Mouse (Mus musculus): Measurements from ENCODE around the gene Tex19.1. TPM values are rescaled to one million over a fixed set of nuclear protein-coding genes. Genes with fewer than 3 reads are reported as not detected.

Gene Tex19.1
- total RNA-seq, 2 experiments from 2014 or later = not detected

DNA sequence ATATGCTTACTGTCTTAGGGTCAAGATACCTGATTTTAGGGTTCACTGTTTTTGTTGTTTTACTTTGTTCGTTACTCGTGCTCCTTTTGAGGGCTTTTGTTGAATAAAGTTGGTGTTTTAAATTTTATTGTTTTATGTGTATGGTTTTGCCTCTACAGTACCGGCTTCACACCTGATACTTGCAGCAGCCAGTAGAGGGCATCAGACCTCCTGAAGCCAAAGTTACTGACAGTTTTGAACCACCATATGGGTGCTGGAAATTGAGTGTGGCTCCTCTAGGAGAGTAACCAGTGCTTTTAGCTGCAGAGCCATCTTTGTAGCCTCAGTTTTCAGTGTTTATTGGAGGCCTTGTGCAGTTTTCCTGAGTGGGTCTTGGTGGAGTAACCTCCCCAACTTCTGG, 2.2 kb downstream of the Tex19.1 start:
- DNase-seq = no peak

DNA sequence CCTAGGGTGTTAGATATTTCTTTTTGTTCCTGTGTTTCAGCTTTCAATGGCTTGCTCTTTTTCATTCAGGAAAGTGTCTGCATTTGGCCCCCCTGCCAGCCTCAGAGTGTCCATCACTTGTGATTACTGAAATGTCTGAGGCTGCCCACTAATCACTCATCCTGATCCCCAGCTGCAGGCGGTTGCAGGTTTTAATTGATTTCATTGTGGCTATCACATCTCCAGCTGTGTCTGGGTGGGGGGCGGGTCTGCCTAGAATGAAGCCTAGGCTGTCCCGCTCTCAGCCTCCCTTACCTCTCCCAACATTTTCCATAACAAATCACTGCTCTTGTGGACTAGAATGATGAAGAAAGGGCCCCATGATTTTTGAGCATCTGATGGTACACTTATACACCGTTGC, 8.3 kb downstream of the Tex19.1 start:
- no peak for DNase-seq

DNA sequence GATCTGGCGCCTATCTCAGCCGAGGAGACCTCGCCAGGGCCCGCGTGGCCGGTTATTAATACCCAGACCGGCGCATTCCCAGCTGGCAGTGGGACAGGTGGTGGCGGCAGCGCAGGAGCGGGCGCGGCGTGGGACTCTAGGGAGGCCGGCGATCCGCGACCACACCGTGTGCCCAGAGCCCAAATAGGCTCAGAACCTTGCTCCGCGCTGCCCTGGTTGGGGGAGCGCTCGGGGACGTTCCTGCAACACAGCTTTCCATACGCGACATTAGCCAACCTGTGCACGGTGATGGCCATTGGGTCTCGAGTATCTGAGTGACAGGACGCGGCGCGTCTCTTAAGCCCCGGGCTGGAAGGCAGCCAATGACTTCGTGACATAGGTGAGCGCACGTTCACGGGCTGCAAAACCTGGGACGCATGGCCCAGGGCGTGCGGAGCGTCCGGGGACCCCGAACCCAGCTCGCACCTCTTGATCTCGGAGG, 10.5 kb downstream of the Tex19.1 start:
- DNase-seq = peak; percentile 71

DNA sequence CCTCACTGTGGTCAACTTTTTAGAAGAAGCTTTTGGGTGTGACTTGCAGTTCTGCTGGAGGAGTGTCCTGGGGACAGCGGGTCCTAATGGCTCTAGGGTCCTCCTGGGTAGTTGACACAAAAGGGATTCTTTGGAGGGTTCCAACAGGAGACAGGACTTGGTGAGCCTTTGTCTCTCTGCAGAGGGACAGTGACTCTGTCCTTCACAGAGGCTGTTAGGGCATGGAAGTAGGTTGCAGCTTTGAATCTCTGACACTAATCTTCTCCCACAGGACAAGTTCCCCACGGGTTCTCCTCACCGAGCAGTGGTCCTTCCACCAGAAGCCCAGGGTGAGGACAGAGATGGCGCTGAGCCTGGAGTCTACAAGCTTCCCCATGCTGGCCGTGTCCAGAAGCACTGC, 14.0 kb downstream of the Tex19.1 start, which contains the start of gene Uts2r:
Uts2r (plus strand) TSS at position 301 of the 400 bp plus-strand sequence.
- DNase-seq = no peak

DNA sequence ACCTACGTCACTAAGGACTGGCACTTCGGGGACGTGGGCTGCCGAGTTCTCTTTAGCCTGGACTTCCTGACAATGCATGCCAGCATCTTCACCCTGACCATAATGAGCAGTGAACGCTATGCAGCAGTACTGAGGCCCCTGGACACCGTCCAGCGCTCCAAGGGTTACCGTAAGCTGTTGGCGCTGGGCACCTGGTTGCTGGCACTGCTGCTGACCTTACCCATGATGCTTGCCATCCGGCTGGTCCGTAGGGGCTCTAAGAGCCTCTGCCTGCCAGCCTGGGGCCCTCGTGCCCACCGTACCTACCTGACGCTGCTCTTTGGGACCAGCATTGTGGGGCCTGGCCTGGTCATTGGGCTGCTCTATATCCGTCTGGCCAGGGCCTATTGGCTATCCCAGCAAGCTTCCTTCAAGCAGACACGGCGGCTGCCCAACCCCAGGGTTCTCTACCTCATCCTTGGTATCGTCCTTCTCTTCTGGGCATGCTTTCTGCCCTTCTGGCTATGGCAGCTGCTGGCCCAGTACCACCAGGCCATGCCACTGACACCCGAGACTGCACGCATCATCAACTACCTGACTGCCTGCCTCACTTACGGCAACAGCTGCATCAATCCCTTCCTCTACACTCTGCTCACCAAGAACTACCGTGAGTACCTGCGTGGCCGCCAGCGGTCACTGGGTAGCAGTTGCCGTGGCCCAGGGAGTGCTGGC, 14.8 kb downstream of the Tex19.1 start:
- no peak for DNase-seq

DNA sequence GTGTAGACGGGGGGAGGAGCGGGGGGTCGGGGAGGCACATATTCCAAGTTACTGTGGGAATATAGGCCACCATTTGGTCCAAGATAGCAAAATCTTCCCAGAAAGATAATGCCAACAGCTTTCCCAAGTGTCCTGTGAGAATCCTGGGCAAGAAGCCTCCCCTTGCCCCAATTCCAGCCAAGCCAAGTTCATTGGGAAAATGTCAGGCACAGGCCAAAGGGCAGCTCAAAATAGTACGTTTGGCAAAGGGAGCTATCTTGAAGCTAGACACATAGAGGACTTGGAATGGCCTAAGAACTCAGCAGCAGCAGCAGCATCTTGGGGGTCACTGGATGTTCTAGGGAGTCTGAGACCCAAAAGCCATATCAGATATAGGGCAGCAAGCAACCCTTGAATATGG, 17.8 kb downstream of the Tex19.1 start:
- DNase-seq = no peak

DNA sequence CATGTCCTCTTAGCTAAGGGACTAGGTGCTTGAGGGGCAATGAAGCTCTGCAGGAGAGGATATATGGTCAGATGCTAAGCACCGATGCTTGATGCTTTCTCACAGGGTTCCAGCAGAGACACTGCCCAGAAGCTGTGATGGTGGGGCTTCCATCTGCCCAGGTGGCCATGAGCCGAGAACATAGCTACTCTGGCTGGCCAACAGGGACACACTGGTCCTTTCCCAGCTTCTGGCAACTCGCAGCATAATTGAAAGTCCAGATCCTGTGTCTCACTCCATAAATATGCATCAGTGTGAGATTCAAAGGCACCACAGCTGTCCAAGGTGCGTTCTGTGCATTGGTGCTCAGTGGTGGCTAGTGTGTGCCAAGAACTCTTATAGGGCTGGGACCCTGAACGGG, 27.3 kb downstream of the Tex19.1 start:
- DNase-seq = no peak

DNA sequence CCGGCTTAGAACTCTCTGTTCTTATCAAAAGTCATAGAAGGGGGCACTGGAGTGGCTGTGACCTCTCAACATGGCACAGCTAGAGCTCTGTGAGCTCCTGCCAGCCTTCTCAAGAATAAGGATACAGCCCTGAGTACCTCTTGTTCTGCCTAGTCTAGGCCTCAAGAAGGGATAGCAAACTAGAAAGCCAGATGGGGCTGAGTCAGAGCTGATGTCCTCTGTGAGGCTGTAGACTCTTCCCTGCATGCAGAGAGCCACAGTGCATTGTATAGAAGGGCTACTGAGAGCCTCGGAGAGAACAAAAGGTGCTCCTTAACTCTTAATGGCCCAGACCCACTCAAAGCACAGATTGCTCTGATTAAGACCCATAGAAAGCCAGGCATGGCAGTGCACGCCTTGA, 28.3 kb downstream of the Tex19.1 start:
- no peak for DNase-seq

DNA sequence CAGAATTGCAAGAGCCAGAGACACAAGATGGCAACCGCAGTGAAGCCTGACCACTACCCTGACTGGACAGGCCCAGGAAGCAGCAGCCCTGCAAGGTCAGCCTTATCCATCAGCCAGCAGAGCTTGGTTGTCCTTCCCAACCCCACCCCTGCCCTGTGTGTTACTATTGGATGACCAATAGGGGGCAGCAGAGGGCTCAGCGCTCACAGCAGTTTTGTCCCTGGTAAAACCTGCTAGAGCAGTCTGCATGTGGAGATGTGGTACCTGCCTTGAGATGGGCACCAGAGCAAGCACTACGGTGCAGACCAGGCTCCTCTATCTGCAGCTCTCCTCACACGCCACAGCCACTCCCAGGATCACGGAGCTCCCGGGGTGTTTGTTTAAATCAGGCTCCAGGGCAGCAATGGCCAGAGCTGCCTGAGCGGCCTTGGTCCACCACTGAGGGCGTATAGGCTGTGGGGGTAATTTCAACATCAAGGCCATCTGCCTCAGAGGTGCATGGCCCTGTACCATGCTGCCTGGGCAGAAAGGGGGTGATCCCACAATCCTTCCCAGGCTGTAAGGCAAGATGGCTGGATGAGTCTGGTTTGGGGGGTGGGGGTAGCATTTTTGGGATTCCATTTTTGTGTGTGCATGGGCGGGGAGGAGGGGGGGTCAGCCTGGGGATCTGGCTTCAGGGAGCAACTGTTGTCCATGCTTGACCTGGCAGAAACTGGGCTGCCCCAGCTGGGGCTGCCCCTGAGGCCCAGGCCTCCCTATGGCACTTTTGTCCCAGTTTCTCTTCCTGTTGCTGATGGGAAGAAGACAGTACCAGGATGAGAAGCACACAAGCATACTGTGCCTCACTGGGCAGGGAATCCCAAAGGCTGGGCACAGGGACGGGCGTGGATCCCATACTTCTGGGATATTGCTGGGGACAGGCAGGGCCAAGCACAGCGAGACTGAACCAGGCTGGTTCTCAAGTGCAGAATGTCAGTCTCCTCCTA, 30.6 kb downstream of the Tex19.1 start:
- DNase-seq = peak; percentile 68

DNA sequence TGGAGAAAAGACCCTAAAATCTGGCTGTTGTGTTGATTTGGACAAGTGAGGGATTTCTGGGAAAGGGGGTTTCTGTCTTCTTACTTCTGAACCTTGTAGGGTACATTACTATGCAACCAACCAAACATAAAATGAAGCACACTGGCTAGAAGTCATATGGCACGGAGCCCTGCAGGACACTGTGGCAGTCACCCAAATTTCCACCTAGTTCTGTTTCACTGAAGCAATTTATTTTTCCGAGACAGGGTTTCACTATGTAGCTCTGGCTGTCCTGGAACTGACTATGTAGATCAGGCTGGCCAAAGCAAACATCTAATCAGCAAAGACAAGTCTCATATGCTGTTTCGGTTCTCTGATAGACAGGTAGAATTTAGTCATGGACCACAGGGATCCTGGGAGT, 43.7 kb downstream of the Tex19.1 start:
- DNase-seq = peak; percentile 66

DNA sequence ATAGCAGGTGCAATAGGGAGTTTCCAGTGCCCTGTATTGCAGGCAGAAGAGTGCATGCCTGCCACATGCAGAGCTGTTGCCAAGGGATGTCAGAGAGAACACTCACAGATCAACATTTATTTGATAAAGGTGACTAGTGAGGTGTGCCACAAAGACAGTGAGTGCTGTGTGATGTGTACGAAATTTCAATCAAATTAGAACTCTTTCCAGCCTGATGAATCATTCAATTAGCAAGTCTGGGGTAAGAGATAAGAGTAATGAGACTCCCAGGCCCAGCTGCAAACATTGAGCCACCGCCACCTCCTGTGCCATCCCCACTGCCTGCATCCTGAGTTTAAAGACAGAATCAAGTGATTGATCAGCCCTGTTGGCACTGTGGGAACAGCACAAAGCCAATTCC, 46.8 kb downstream of the Tex19.1 start:
- DNase-seq = no peak

DNA sequence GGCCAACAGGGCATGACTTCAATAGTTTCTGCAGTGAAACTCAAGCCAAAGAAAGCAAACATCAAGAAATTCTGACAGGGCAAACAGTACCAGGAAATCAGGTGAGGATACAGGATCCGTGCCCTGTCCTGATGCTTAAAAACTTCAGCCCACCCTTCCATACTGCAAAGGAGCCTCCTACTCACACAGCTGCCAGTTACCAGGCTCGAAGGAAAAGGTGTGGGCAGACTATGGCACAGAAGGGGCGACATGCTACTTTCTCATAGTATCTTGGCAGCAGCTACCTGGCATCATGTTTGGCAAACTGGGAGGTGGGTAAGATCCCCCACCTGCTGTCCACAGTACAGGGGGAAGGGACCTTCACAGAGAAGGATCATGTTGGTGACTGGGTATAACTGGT, 47.5 kb downstream of the Tex19.1 start:
- no peak for DNase-seq

Other genes starting within 250 kb of the Tex19.1 start
- 1 to 10 TPM; 2.1 to 2.4 TPM for gene Ccdc57, start 213.3 kb upstream of the Tex19.1 start, total RNA-seq (2021)
- 10 to 100 TPM; 13.3 to 22.8 TPM for gene Slc16a3, start 197.7 kb upstream of the Tex19.1 start, total RNA-seq (2021)
- 10 to 100 TPM; 84.4 to 91.9 TPM for gene Csnk1d, start 154.8 kb upstream of the Tex19.1 start, total RNA-seq (2021)
- gene Cd7, start 106.7 kb upstream of the Tex19.1 start, total RNA-seq (2021) = under 1 TPM in 1 of 2 experiments, not detected in 1; 0.29 TPM
- gene Sectm1b, start 82.6 kb upstream of the Tex19.1 start, total RNA-seq (2021) = not detected
- not detected for gene Sectm1a, start 64.9 kb upstream of the Tex19.1 start, total RNA-seq (2021)
- gene Tex19.2, start 27.5 kb upstream of the Tex19.1 start, total RNA-seq (2021) = not detected
- gene Uts2r, start 14.1 kb downstream of the Tex19.1 start, total RNA-seq (2021) = under 1 TPM; 0.14 to 0.20 TPM
- gene Hexdc, start 58.3 kb downstream of the Tex19.1 start, total RNA-seq (2021) = 10 to 100 TPM; 17.0 to 17.8 TPM
- 10 to 100 TPM; 18.7 to 22.2 TPM for gene Ogfod3, start 58.6 kb downstream of the Tex19.1 start, total RNA-seq (2021)
- gene Cybc1, start 83.2 kb downstream of the Tex19.1 start, total RNA-seq (2021) = 10 to 100 TPM; 11.8 to 12.5 TPM
- 10 to 100 TPM; 58.7 to 62.4 TPM for gene Narf, start 91.1 kb downstream of the Tex19.1 start, total RNA-seq (2021)
- gene Foxk2, start 113.8 kb downstream of the Tex19.1 start, total RNA-seq (2021) = 10 to 100 TPM; 30.3 to 34.5 TPM
- gene Wdr45b, start 208.3 kb downstream of the Tex19.1 start, total RNA-seq (2021) = 10 to 100 TPM; 55.8 to 56.4 TPM
- gene Rab40b, start 242.1 kb downstream of the Tex19.1 start, total RNA-seq (2021) = 1 to 10 TPM; 2.9 to 3.3 TPM

All from heart, postnatal 4 days (tissue).